Mouse (Mus musculus) lung, adult 2 months (tissue): ENCODE results near the gene Mgat5.

Source experiments
- CTCF ChIP-seq: fragments of 200-500 bp; IDR thresholded peaks from 2 replicates; pipeline ENCODE4 v1.5.1; 2011; ENCODE audit warnings: mild to moderate bottlenecking, low read length, control low read depth; ENCODE audit not compliant: insufficient read depth
- POLR2A ChIP-seq: fragments of 200-500 bp; IDR thresholded peaks from 2 replicates; pipeline ENCODE4 v1.6.1; 2011; ENCODE audit warnings: low read depth, mild to moderate bottlenecking, control low read depth, low read length, borderline replicate concordance; ENCODE audit errors: extremely low read depth

- TF ChIP-seq CTCF (no peak), POLR2A (no peak)
Measured at GRCm38 (mm10) chr1:127374157-127374556, 169.3 kb downstream of the Mgat5 start.
